Mouse (Mus musculus) urinary bladder, postnatal 25 days (tissue): Measurements from ENCODE around the gene Rpl10a.
"Not testable (repeated sequence)": the region's sequence is repeated elsewhere in the genome, so short reads cannot be mapped to it uniquely, and the experiment has no call there.

Source experiments
- DNase-seq: peaks from one replicate; pipeline ENCODE4 v3.0.0; 2022; ENCODE audit warnings: low spot score

Gene Rpl10a

DNA sequence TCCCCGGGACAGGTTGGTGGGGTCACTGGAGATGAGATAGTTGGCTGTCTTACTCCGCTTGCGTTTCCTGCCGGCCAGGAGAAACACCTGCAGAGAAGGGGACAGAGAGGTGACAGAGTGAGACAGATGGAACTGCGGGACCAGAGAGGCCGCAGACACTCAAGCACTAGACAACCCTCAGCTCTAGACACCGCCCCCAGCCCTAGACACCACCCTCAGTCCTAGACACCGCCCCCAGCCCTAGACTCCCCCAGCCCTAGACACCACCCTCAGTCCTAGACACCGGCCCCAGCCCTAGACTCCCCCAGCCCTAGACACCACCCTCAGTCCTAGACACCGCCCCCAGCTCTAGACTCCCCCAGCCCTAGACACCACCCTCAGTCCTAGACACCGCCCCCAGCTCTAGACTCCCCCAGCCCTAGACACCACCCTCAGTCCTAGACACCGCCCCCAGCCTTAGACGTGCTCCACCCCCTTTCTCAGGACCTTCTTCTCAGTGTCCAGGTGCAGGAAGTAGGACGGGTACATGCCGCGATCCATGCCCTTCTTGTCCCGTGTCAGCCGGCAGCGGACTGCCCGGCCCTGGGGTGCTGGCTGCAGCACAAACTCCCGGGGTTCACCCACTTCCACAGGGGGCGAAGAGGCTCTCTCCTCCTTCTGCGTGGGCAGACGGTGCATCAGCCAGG is 30.4 kb downstream of the Rpl10a start:
- not testable (repeated sequence) for DNase-seq

- no peak for DNase-seq
Observed at GRCm38 (mm10) chr17:28360531-28361277, 32.4 kb downstream of the Rpl10a start.

- no peak for DNase-seq
Observed at GRCm38 (mm10) chr17:28361921-28362652, 33.8 kb downstream of the Rpl10a start.

DNA sequence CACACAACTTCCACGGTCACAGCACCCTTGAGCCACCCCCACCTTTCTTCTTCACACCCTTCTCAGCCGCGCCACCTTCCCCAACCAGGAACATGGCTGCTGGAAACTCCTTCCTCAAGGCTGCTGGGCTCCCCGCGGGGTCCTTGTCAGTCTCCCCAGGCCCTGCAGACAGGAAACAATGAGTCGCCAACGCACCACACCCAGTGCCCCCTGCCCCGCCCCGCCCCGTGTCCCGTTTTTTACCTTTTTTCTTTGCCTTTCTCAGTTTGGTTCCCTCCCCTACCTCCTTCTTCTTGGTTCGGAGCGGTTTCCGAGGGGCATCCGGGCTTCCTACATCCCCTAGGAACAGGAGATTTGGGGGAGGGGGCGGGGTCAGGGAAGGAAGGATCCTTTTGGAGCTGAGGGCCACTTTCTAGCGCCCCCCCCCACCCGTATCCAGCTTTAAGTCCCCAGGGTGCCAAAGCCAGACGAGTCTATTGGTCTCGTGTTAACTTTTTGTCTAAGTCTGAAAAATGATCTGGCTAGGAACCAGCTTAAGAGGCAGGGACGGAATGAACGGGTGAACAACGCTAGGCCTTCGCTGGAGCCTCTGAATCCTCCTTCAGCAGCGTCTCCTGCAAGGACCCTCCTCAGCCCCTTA is 34.5 kb downstream of the Rpl10a start:
- no peak for DNase-seq

DNA sequence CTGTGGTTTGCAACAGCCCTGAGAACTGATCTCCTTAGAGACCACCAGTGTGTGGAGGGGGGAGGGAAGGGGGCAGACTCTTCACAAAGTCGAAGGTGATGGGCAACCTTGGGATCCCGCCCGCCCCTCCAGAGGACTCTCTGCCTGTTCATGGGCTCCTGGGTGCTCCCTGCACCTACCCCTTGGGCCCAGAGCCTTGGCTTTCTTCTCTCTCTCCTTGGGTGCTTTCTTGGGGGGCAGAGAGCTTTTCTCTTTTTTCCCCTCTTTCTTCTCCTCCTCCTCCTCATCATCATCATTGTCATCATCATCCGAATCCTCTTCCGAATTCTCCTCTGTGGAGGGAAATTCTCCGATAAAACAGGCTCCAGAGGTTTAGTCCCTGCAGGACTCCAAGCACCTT is 35.2 kb downstream of the Rpl10a start:
- no peak for DNase-seq

GRCm38 (mm10) chr17:28365122-28365521 is 36.9 kb downstream of the Rpl10a start, which contains the start of gene Tulp1:
Tulp1 (minus strand) TSS chr17:28365222.
- DNase-seq, result no peak

GRCm38 (mm10) chr17:28368449-28368848 is 40.2 kb downstream of the Rpl10a start:
- peak; percentile 86 for DNase-seq

DNA sequence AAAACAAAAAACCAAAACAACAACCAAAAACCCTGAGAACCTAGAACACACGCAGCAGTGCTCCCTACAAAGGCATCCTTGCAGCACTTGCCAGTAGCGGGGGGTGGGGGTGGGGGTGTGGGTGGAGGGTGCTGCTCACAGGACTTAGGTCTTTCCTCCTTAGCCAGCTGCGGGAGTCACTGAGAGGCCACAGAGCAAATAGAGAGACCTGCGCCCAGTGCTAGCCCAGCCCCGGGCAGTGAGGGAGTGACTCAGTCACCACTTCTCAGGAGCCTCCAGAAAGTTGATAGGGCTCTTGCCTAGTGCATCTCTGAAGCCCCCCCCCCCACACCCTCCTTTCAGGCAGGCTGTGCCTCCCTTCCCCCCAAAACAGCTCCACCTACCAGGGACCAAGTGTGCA is 40.8 kb downstream of the Rpl10a start:
- no peak for DNase-seq

DNA sequence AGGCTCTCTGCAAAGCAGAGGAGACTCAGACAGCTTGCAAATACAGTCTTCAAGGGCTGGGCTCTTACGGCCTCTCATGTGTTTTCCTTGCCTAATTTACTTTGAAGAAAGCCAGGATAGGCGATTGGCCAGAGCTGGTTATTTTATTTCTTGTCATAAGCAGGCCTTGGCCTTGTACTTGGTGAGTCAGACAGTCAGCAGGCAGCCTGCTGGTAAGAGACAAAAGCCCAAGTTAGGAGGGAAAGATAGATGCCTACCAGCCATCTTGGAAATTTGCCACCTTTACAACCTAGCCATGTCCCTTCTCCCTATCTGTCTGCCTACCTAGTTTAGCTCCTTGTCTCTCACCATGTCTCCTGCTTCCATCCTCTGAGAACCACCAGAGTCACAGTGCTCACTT is 43.0 kb downstream of the Rpl10a start:
- DNase-seq, result no peak

DNA sequence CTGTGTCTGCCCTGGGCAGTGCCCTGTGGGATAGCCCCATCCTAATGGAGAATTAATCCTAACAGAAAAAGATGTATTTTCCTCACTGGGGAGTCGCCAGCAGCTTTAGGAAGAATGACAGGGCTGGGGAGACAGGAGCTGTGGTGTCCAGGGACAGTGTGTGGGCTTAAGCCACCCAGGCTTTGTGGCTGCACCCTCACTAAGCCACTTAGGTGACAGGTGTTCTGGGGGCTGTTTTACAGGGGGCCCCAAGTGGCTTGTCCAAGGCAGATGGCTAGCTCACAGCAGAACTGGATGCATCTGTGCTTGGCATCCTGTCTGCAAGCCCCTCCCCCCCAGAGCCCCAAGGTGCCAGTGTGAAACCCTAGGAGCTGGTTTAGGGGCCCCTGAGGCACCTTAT is 43.7 kb downstream of the Rpl10a start:
- no peak for DNase-seq

DNA sequence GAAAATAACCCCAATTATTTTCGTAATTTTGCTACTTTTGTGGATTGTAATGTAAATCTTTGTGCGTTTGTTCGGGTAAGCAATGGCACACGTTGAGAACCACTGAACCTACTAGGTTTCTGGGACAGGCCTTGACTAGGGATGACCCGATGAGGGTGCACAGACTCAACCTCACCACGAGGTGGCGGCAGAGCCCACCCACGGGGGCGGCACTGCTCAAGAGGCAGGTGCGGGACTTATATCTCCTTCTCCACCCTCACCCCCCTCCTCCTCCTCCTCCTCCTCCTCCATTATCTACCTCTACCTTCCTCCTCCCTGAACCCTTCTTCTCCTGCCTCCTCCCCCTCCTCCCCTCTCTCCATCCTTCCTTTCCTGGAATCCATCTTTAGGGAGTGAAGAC is 45.5 kb downstream of the Rpl10a start:
- DNase-seq, result peak; percentile 61

GRCm38 (mm10) chr17:28374494-28374893 is 46.2 kb downstream of the Rpl10a start:
- DNase-seq, result no peak

DNA sequence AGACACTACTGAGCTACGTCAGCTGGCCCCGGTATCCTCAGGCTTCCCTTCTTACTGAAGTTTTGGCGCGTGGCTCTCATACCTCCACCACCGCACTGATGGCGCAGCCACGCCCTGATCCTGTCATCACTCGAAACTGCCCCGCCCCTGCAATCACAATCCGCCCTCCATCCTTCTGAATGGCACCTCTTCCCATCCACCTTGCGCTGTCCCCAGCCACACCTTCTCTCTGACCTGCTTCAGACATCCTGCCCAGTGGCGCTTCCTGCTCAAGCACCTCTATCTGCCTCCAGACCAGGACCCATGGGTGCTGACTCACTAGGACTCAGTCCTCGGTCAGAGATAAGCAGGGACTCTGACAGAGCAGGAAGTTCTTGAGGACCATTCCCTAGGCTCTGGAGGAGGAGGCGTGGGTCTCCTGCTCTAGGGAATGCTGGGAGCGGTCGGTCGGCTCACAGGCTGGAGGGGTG is 47.4 kb downstream of the Rpl10a start:
- DNase-seq, result no peak

DNA sequence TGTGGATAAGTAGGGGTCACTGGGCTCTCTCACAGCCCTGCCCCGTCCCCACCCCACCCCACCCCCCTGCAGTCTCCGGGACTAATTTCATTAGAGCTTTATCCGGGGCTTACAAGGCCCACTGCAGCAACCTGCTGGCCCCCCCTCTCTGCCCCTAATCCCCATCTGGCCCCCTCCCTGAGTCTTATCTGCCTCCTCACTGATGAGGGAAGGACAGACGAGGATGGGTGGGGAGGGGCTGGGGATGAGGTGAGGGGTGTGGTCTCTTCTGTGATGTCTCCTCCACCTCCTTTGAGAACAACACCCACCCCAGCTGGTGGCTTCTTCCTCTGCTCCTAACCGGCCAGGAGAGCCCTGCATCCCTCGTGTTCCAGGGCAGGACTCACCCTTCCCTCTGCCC is 52.0 kb downstream of the Rpl10a start:
- no peak for DNase-seq
